Mouse (Mus musculus): ENCODE data around the gene Zc3h12a.

The Zc3h12a gene

DNA sequence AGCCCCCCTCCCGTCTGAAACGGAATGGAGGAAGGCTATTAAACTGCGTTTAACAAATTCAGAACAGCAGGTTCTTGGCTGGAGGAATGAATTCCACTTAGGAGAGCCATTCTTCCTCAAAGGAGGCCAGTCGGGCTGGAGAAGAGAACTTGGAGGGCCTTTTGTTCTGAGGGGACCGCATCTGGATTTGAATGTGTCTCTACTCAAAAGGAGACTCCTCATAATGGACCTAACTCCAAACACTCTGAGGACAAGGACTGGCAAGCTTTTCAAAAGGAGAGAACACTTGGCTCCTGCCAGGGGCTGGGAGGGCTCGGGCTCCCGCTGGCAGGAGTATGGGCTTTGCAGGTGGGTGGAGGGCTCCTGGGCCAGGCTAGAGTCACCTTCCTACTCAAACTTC lies 17.0 kb upstream of the Zc3h12a start:
- no peak for DNase-seq (ENCODE audit: low read depth, low spot score)

DNA sequence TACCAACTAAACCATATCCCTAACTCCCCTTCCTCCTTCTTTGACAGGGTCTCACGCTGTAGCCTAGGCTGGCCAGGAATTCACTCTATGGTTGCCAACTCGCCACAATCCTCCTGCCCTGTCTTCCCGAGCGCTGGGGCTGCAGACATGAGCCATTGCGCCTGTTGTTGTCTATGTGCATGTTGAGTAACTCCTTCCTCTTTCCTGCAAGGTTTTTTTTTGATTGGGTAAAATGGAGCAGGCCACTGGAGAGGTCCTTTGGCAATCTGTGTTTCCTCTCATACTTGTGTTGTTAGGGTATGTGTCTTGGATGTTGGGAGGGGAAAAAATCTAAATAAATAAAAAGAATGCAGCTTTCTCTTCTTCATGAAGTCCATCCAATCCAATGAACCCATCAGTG lies 16.6 kb upstream of the Zc3h12a start:
- no peak for DNase-seq (ENCODE audit: low read depth, low spot score)

DNA sequence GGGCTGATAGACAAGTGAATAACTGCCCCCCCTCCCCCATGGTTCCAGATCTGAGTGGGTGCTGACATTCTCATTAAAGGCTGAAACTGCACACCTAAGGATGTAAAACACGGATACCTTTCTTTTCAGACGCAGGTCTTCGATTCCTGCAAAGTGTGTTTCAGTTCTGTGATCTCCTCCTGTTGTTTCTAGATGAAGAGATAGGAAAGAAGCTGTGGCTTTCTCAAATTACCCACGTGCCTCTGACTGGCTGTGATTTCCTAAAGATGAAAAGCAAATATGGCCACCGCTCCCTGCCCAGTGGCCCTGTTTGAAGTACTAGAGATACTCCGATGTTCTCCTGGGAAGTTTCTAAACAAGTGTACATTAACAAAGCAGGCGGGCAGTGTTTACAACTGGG lies 10.7 kb upstream of the Zc3h12a start:
- no peak for DNase-seq (ENCODE audit: low read depth, low spot score)

DNA sequence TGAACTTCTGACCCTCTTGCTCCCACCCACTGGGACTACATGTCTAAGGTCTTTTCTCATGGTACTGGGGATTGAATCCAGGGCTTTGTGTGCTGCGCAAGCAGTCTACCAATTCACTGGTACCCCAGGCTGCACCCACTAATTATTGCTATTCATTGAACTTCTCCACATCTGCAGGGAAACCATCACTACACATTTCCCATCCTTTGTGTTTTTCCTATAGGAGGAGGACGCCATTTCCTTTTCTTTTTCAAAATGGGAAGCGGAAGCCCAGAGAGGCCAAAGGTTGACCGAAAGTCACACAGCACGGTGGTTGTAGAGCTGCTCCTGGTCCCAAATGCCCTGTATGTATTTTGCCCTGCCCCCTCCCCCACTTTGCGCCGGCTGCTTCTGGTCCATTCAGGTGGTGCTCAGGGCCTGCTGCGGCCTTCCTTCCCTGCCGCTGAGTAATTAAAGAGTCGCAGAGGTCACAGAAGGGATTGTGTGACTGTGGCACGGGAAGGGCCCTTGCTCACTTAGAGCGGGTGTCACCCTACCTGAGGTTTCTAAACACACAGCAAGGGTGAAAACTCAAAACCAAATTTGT lies 8.8 kb upstream of the Zc3h12a start:
- DNase-seq (ENCODE audit: low read depth, low spot score), result no peak

DNA sequence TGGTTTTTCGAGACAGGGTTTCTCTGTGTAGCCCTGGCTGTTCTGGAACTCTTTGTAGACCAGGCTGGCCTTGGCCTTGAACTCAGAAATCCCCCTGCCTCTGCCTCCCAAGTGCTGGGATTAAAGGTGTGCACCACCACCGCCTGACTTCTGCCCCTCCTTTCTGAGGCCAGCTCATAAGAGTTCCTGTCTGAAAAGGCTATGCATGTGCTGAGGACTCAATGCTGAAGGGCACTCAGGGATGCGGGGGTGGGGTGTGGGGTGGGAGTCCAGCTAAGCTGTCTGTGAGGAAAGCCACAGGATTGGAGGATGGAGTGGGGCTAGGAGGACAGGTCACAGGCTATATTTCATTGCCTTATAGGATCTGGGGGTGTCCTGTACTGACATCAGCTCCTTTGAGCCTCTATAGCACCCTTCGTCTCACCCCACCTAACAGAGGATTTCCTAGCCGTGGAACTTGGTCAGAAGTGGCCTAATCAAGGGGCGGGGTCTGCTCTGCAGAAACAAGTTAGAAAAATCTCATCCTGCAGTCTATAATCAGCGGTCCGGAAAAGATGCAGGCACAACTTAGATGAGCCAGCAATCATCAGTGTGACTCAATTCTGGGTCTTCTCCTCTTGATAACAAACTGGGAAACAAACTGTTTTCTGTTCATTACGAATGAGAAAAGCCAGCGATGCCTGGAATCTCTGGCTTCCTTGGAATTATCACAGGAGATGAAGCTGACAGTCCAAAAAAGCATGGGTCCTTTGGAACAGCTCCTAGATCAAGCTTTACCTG lies 7.6 kb upstream of the Zc3h12a start:
- DNase-seq (ENCODE audit: low read depth, low spot score), result no peak

DNA sequence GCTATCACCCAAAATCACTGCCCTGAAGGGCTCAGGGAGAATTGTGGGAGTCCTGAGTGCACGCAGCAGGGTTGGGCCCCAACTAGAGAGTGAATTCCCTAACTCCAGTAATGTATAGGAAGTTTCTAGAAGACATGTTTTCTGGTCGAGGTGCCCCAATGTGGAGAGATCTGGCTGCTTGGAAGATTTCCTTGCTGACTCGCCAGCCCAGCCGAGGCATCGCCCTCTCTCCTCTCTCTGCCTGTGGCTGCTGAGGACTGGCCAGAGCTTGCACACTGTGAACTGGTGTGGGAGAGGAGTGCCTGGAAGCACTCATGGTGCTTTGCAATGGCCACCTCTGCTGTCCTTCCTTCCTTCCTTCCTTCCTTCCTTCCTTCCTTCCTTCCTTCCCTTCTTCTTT lies 7.0 kb upstream of the Zc3h12a start:
- no peak for DNase-seq (ENCODE audit: low read depth, low spot score)

DNA sequence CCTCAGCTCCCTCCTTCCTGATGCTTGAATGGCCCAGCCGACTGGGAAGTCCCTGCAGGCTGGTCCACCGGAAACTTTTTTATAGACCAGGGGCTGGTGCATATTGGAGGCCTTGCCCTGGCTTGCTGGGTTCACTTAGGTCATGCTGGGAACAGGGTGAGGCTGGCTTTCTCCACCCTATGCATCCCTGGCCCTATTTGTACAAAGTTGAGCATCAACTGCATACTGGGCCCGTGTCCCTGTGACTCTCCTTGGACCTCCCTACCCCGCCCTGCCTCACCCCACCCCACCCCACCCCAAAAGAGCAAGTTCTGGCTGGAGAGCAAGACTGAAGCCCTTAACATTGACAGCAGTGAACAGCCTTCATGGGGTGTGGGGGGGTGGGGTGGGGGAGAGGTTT lies 6.6 kb upstream of the Zc3h12a start:
- no peak for DNase-seq (ENCODE audit: low read depth, low spot score)

DNA sequence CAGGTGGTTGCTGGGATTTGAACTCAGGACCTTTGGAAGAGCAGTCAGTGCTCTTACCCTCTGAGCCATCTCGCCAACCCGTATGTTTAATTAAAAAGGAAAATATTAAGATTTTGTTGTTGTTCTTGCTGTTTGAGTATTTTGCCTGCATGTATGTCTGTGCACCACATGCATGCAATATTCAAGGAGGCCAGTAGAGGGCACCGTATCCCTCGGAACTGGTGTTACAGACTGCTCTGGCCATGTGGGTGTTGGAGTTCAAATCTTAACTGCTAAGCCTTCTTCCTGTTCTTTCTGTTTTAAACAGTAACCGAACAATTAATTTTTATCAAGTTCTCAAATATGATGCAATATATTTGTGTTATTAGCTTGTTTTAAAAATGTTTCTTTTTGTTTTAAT lies 4.8 kb upstream of the Zc3h12a start:
- peak; percentile 54 for DNase-seq (ENCODE audit: low read depth, low spot score)

DNA sequence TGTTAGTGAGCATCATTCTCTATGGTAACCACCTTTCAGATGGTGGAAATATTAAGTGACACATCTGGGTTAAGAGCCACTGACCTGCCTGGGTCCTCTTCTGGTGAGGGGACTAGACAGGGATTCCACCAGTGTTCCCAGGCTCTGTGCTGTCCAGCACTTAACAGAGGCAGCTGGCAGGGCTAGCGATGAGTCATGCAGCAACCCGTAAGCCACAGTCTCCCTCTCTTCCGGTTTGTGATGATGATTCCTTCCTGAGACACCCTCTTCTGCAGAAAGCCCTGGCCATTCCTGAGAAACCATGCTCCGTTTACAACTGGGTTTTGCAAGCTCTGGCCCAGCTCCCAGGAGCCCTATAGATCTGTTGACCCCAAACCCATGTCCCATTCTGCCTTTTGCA lies 3.9 kb upstream of the Zc3h12a start:
- no peak for DNase-seq (ENCODE audit: low read depth, low spot score)

DNA sequence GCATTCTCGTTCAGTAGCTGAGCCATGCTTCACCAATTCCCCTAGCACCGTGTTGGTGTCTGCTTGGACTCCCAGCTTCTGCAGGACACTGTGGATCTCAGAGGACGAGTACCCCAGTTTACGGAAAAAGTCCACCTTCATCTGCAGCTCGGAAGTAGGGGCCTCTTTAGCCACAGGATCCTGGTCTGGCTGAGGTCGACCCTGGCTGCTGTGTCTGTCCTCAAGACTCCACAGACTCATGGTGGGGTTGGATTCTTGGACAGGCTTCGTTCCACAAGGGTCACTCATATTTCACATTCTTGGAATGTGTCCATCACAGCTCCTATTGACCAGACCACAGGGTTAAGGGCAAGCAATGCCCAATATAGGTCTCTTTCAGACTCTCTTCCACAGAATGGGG lies 879 bp downstream of the Zc3h12a start:
- DNase-seq (ENCODE audit: low read depth, low spot score), result no peak

DNA sequence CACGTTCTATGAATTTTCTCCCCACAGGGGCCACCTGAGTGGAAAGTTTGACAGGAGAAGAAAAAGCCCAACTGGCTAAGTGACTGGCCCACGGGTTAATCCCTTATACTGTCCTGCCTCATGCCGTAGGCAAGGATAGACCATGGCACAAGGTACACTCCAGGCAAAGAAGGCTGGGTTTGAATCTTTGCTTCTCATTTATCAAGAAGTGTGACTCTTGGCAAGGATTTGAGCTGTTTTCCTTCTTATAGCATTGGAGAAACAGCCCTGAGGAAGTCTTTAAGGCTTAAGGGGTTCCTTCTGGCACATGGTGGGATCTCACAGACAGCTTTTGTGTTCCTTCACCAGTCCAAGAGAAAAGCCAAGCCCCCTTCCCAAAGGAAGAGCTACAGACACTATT lies 1.5 kb downstream of the Zc3h12a start:
- DNase-seq (ENCODE audit: low read depth, low spot score), result no peak

DNA sequence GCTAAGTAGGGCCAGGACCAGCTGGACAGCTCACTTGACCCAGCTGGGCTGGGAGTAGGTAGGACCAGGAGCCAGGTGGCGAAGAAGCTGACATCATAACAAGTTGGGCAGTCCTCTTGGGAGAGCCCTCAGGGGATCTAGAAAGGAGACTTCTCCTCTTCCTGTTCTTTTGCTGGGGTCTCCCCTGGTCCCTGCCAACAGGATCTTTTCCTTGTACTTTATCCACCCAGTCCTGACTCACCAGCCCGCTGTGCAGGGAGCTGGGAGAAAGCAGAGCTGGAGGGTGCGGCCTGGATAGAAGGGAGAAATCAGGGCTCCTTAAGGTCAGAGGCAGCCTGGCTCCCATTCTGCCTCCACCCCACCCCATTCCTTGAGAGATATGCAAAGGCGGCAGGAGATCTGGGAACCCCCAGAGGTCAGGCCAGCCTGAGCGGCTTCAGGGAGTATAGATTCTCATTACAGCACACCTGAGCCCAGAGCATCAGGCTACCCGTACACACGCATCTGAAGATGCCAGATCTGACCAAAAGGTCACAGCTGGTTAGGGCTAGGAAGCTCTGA lies 2.2 kb downstream of the Zc3h12a start:
- no peak for DNase-seq (ENCODE audit: low read depth, low spot score)

DNA sequence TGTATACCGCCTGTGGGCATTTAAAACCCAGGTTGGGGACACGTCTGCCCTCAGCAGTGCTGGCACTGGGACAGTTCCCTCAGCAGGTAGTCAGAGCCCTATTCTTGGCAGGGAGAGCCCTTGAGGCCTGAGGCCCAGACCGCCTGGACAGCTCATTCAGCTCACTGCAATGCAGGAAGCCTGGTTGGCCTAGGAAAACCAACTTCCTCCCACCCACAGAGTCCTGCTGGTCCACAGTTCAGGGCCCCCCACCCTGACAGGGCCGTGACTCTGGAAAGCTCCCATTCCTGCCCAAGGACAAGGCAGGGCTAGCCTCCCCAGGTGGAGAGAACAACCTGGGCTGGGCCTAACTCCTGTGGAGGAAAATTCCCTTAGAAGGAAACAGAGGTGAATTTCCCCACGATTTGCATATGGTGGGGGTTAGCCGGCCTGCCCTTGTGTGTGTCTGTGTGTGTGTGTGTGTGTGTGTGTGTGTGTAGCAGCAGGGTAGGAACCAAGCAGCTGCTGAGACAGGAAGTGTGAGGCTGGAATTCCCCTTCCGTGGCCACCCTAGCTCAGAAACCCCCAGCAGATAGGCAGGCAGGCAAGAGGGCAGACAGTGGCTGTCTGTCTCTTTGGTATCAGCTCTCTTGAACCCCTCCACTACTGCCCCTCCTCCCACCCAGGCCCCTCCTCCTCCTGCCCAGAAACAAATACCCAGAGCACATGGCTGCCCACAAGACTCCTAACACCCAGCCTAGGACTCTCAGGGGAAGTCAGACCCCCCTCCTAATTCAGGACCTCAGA lies 3.0 kb downstream of the Zc3h12a start:
- no peak for DNase-seq (ENCODE audit: low read depth, low spot score)

DNA sequence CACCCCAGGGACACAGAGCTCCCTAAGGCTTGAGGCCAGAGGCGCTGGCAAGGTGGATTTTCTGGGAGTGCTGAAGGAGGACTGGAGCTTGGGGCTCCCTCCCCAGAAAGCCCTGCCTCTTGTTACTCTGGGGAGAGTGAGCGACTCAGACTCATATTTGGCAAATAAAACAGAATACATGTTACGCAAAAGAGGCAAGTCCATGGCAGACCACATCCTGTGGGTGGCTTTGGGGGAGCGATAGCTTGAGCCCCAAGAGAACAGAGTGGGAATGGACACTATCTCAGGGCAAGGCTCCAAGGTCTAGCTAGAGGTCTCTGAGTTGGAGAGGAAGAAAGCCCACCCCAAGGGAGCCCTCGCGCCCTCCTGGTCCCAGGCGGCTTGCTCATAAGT lies 4.4 kb downstream of the Zc3h12a start:
- DNase-seq (ENCODE audit: low read depth, low spot score), result no peak

DNA sequence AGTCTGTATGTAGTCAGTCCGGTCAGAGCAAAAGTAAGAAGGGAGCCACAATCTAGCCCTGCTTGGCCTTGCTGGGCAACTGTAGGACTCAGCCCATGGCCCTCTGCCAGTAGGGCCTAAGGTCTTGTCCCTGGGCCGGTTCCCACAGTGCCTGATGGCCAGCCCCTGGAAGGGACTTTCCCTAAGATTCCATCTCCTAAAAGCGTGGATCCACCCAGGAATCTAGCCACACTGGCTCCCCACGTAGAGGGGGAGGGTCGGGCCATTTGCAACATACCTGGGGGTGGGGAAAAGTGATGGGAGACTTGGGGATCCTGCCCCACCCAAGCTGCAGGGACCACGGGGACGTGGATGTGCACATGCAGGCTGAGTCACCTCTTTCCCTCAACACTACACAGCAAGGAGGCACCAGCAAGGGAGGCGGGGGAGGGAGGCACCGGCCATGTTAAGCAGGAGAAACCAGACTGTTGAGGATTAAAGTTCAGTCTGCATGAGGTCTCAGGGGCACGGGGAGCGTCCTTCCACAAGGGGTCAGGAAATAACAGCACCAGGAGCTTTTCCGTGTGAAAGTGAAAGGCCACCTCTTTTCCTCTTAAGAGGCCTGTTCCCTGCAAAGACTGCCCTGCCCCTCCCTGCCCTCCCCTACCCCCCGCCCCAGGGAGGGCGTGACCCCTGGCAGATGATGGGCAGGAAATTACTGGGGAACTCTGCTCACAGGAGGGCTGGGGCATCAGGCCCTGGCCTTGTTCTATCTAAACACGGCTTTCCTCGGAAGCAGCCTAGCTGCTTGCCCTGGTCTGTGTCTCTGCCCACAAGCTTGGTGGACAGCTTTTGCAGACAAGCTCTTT lies 5.0 kb downstream of the Zc3h12a start:
- no peak for DNase-seq (ENCODE audit: low read depth, low spot score)

DNA sequence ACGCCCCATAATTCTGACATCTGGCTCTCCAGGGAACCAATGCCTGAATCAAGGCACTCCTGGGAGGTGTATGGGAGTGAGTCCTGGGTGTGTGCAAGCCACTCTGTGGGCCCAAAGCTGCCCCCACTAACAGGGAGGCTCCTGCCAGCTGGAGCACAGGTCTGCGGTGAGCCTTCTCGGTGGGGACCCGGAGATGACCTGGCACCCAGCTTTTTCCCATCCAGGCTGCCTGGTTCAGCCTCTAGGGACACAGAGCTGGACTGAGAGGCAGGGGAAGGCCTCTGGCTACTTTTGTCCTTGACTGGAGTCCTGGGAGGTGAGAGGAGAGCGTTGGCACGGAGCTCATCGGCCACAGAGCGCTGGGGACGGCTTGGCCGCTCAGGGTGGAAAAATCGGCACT lies 7.9 kb downstream of the Zc3h12a start:
- no peak for DNase-seq (ENCODE audit: low read depth, low spot score)

DNA sequence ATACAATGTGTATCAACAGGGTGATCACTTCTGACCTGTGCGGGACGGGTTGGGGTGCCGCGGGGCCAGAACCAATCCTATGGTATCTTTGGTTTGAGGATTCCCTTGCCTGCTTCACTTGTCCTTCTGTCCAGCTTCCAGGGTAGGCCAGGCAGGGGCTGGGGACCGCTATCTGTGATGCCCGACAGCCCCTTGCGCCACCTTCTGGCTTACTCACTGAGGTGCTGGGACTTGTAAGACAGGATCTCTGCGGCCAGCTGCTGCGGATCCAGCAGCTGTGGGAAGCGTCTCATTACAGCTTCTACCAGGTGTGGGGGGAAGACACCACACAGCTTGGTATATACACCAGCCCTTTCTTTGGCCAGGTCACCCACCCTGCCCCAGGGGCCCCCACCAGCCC lies 8.6 kb downstream of the Zc3h12a start:
- DNase-seq (ENCODE audit: low read depth, low spot score), result no peak

DNA sequence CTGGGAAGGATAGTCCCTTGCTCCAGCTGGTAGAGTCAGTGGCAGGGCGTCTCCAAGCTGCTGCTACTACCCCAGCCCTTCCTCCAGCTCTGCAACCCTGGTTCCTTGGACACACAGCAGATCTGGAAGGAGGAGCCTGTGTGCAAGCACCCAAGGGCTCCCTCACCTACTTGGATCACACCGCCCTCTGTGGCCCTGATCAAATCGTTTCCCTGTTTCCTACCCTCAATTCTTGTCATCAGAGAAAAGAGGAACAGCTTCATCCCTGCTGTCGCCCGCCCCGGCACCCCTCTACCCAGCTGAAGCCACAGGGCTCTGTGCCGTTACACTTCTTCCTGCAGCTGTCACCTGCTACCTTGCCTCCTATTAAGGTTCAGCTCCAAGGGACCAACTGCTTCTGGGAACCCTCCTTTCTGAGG lies 9.7 kb downstream of the Zc3h12a start:
- DNase-seq (ENCODE audit: low read depth, low spot score), result no peak

DNA sequence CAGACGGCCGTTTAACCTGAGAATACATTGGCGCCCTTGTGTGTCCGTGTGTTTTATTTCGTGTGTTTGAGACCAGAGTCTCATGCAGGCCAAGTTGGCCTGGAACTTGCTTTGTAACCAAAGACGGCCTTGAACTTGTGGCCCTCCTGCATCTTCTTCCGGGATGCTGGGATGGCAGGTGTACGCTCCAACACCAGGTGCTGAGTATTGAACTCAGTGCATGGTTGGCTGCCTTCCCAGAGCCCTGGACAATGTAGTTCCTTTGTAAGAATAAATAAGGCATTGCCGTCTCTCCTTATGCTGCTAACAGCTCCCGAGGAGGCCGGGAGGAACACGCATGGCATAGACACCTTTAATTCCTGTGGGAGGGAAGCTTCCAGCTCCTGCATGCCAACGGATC lies 10.7 kb downstream of the Zc3h12a start:
- DNase-seq (ENCODE audit: low read depth, low spot score), result no peak

DNA sequence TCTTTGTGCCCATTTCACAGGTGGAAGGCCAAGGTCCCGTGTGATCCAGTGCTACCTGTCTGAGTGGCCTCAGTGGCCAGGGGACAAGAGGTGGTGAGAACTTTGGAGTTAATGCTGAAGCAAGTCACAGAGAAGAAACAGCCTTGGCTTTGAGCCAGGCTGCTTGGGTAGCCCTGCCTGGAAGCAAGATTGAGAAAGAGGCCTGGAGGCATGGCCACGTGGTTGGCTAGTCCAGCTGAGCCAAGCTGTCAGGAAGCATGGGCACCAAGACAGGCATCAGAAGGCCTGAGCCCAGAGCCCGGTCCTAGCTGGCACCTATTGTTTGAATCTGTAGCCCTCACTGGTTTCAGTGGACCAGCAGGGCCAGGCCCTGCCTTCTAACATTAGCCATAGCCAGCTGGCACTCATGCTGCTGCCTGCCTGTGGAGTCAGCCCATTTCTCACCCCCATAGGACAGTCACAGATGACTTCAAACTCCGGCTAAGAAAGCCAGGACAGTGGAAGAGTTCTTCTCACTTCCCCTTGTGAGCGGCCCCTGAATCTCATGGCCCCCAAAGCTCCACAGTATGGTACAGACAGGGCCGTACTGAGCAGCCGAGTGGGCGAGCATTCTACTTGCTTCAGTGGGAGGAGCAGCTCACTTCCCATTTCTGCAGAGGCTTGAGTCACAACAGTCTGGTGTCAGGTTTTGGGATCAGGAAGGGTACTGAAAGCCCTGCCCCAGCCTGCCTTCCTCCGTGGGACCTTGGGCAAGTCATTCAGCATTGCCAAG lies 11.4 kb downstream of the Zc3h12a start:
- no peak for DNase-seq (ENCODE audit: low read depth, low spot score)

DNA sequence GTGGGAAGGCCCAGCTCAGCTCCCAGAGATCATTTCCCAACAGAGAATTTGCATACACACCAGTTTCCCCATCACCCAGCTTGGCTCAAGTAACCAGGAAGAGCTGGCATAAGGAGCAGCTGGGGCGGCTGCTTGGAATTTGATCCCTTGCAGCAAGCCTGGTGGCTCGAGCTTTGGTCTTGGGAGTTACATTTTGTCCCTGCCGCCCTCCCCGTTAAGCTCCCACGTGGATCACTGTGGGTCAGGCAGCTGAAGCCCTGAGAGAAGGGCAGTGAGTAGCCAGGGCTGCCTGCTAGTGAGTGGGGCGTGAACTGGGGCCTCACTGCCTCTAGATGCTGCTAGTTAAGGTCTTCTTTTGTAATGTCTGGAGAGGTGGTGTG lies 11.9 kb downstream of the Zc3h12a start:
- no peak for DNase-seq (ENCODE audit: low read depth, low spot score)

All from retina, postnatal 7 days (tissue).